Mouse (Mus musculus): Measurements from ENCODE around the gene Trim38.

Trim38 gene

DNA sequence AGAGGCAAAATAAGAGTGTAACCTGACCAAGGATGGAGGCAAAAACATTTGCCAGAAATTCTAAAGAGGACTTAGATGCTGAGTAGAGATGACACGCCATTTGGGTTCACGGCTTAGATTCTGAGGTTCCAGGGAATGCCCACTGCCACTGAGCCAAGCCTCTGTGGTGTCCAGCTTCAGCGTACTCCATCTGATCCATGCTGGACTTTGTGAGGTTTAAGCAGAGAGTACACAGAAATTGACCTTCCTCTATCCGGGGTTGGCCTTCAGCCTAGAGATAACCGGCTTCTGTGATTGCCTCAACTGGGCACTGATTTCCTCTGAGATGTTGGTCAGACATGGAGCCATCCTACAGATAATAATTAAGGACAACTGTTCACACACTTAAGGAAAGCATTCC lies 66.9 kb downstream of the Trim38 start:
- DNase-seq (ENCODE audit: extremely low spot score): no peak

DNA sequence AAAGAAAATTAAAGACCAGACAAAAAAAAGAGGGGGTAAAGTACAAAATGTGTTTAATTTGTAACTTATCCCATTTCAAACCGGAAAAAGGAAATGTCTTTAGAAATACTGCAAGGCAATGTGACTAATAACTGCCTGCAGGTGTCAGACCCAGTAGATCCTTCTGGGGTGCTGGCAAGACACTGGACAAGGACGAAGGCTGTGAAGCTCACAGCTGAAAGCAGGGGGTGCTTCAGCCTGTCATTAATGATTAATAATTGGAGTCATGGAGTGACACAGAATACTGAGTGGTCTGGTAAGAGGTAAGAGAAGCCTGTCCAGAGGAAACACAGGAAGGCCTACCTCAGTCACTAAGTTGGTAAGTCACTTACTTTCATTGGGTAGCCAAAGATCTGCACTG lies 69.6 kb downstream of the Trim38 start, which contains the start of gene Slc17a3:
Slc17a3 (plus strand) TSS at position 127 of the 400 bp plus-strand sequence.
- no peak for DNase-seq (ENCODE audit: extremely low spot score)
